Mouse (Mus musculus) splenic B cell, adult 2 months (primary cell): ENCODE measurements around the gene Vti1b.
A peak's percentile ranks its signal among the peaks of the same experiment; 100 is the strongest.
"Not testable (repeated sequence)": the region's sequence is repeated elsewhere in the genome, so short reads cannot be mapped to it uniquely, and the experiment has no call there.

Experiments used
- DNase-seq: peaks from one replicate; pipeline ENCODE4 v3.0.0-alpha.2; 2011; ENCODE audit warnings: low read depth, low spot score
- H3K27me3 ChIP-seq: 2 replicates; pipeline ENCODE4 v1.6.1; 2012; ENCODE audit warnings: mild to moderate bottlenecking, low read length, moderate library complexity, mixed read lengths; ENCODE audit not compliant: control insufficient read depth, poor library complexity, insufficient read depth, severe bottlenecking
- H3K36me3 ChIP-seq: 2 replicates; pipeline ENCODE4 v1.6.1; 2012; ENCODE audit warnings: mild to moderate bottlenecking, low read length, moderate library complexity, mixed read lengths; ENCODE audit not compliant: control insufficient read depth, poor library complexity, insufficient read depth, severe bottlenecking

The Vti1b gene

DNA sequence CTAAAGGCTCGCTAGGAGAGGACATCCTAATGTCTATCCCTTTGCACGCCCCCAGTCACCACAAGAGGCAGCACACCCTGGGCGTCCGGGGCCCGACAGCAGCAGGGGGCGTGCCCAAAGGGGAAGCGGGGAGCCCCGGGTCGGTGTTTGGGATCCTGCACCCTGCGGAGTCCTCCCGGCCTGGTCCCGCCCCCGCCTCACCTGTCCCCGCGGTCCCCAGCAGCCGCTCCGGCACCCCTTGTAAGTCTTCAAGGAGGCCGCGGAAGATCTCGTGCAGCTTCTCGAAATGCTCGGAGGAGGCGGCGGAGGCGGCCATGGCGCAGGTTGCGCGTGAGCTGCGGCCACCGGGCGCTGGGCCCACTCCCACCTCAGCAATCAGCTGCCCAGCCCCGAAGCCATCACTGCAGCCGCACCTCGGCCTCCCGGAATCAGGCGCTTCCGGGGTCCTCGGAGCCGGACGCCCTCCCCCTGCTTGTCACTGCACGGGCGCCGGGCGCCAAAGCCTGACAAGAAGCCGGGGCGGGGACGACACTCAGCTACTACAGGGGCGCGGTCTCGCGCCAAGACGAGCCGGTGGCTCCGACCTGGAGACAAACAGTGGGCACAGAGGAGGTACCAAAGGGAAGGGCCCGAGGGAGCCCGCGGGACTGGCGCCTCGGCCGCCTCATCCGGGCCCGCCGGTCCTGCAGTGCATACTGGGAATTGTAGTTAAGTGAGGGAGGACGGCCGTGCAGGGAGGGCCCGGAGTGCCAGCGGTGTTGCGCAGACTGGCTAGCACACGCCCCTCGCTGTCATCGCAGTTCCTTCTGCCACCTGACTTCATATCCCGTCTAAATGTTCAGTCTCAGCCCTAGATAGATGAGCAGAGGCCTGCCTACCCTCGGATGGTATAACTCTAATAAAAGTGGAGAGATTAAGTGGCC lies at the start of gene Vti1b:
Gene Vti1b (minus strand): TSS at position 649 of the 923 bp plus-strand sequence.
- H3K27me3 ChIP-seq: no peaks in the 10 kb centered on the region
- H3K36me3 ChIP-seq: no peaks in the 10 kb centered on the region; the same call in 1 of the 2 replicates
- DNase-seq: peak; percentile 95

DNA sequence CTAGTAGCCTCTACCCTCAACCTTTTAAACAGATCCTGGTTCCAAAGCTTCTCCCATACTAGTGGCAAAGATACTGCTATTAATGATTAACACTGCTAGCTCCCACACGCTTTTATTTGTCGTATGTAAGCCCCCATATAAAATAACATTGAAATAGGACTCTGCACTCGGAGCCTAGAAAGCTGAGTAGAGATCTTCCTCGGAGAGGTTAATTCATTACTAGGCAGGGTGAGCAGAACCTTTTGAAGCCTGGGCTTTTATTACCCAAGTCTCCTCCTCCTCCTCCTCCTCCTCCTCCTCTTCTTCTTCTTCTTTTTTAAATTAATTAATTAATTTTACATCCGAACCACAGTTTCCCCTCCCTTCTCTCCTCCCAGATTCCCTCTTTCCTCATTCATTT lies 45.0 kb upstream of the Vti1b start:
- DNase-seq: no peak
- Histone ChIP-seq H3K27me3 (no peaks in the 10 kb centered on the region), H3K36me3 (peaks cover 10% of the 10 kb centered on the region; the same call in 1 of the 2 replicates)

DNA sequence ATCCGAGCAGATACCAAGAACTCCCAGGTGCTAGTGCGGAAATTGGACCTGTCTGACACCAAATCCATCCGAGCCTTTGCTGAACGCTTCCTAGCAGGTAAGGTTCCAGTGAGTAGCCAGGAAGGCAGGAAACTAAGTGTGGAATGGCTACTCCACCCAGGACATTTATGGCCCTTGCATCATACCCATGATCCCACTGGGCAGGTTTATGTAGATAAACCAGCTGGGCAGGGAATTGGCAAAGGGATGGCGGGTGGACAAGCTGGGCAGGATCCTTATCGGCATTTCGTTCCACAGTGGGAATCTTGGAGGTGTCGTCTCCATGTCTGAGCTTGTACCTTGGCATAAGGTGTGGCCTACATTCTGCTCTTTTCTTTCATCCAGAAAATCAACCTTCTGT lies 39.0 kb upstream of the Vti1b start:
- H3K36me3 ChIP-seq: peaks cover 2% of the 10 kb centered on the region; the same call in 1 of the 2 replicates
- no peak for DNase-seq
- no peaks in the 10 kb centered on the region for H3K27me3 ChIP-seq

DNA sequence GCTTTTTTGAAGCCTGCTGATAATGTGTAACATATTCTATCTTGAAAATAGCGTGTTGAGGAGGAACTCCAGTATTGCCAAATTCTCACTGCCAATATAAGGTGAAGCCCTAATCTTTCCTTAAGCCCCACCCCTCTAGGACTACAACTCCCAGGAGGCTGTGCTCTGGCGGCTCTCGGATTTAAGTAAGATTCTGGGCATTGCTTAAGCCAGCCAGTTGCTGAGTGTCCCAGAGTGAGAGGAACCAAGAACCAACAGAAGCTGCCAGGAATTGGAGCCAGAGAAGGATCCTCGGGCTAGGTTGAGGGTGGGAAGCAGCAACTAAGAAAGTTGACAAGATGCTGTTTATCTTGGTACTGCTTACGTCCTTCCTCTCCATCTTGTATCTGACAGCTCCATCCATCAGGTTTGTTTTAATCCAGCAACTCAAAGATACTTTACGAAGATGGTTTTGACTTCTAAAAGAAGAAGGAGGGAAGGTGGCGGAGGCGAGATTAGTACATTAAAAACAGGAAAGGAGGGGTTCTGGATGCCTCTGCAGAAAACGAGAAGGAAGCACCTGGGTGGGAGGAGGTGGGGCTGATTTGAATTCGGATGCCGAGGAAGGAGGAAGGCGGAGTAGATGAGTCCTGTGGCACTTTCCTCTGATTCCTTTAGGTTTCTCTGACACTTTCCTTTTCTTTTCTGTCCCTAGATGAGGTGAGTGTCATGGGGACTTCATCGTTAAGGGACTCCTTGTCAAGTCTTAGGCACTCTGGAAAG lies 36.4 kb upstream of the Vti1b start, which contains the start of gene Rdh12:
Gene Rdh12 (plus strand): TSS at position 212 of the 762 bp plus-strand sequence.
- Histone ChIP-seq H3K36me3 (peaks cover 2% of the 10 kb centered on the region; the same call in 1 of the 2 replicates), H3K27me3 (no peaks in the 10 kb centered on the region)
- DNase-seq: peak; percentile 69

- H3K36me3 ChIP-seq: no peaks in the 10 kb centered on the region
- H3K27me3 ChIP-seq: no peaks in the 10 kb centered on the region
- DNase-seq: no peak
Measured at GRCm38 (mm10) chr12:79201882-79202281, 29.4 kb upstream of the Vti1b start.

GRCm38 (mm10) chr12:79197105-79197504 lies 24.6 kb upstream of the Vti1b start:
- DNase-seq: no peak
- no peaks in the 10 kb centered on the region for H3K27me3 ChIP-seq
- no peaks in the 10 kb centered on the region for H3K36me3 ChIP-seq

DNA sequence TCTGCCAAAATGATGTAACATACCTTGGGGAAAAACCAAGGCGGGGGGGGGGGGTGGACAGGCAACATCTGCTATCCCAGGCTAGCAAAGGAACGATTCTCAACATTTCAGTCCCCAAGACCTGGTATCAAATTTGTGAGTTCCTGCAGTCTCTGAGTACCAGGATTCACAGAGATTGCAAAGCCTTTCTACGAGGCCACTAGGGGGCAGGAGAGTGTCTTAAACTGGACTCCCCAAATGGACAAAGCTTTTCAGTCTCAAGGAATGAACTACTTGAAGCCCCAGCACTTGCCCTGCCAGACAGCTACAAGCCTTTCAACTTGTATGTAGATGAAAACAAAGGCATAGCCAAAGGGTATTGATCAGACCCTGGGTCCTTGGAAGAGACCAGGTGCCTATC lies 21.0 kb upstream of the Vti1b start:
- DNase-seq: peak; percentile 90
- H3K36me3 ChIP-seq: no peaks in the 10 kb centered on the region; the same call in 1 of the 2 replicates
- no peaks in the 10 kb centered on the region for H3K27me3 ChIP-seq

DNA sequence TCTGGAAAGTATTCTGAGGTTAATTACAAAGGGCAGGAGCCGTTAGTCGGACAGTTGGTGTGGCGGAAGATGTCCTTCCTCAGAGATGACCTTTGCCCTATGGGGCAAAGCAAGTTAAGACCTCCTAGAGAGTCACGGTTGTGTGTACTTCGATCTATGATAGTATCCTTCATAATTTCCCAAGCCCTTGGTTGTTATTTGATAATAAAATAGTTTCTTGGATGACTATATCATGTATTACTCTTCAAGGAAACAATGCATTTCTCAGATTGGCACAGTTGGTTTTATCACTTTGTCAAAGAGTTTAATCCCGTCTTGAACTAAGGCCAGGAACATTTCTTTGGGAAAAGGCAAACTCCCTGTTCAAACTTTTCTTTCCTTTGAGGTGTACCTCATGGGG lies 19.7 kb upstream of the Vti1b start, which contains the start of gene Rdh11:
Gene Rdh11 (minus strand): TSS at position 101 of the 400 bp plus-strand sequence.
- Histone ChIP-seq H3K27me3 (no peaks in the 10 kb centered on the region), H3K36me3 (peaks cover 7% of the 10 kb centered on the region)
- no peak for DNase-seq

GRCm38 (mm10) chr12:79191701-79192100 lies 19.2 kb upstream of the Vti1b start:
- Histone ChIP-seq H3K27me3 (no peaks in the 10 kb centered on the region), H3K36me3 (peaks cover 7% of the 10 kb centered on the region)
- DNase-seq: peak; percentile 89

GRCm38 (mm10) chr12:79190931-79191673 lies 18.6 kb upstream of the Vti1b start:
- Histone ChIP-seq H3K27me3 (no peaks in the 10 kb centered on the region), H3K36me3 (peaks cover 7% of the 10 kb centered on the region)
- DNase-seq: peak; percentile 84

GRCm38 (mm10) chr12:79185160-79185559 lies 12.7 kb upstream of the Vti1b start:
- DNase-seq, H3K27me3 ChIP-seq, H3K36me3 ChIP-seq: not testable (repeated sequence)

GRCm38 (mm10) chr12:79175998-79176397 lies 3.5 kb upstream of the Vti1b start:
- Histone ChIP-seq H3K36me3 (no peaks in the 10 kb centered on the region; the same call in 1 of the 2 replicates), H3K27me3 (no peaks in the 10 kb centered on the region)
- DNase-seq: no peak

DNA sequence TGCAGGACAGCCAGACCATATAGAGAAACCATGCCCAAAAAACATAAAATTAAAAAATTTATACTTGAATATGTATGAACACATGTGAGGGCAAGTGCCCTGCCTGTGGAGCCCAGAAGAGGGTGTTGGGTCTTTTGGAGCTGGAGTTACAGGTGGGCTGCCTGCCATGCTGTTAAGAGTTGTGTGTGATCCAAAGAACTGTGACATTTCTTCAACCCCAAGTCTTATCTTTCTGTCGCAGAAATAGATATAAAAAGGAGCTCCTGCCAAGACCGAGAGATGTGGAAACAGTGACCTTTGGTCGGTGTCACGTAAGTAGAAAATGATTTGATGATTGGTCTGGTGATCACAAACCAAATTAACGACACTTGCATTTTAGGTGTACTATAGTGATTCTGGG lies 1.3 kb upstream of the Vti1b start:
- Histone ChIP-seq H3K27me3 (no peaks in the 10 kb centered on the region), H3K36me3 (no peaks in the 10 kb centered on the region; the same call in 1 of the 2 replicates)
- no peak for DNase-seq

DNA sequence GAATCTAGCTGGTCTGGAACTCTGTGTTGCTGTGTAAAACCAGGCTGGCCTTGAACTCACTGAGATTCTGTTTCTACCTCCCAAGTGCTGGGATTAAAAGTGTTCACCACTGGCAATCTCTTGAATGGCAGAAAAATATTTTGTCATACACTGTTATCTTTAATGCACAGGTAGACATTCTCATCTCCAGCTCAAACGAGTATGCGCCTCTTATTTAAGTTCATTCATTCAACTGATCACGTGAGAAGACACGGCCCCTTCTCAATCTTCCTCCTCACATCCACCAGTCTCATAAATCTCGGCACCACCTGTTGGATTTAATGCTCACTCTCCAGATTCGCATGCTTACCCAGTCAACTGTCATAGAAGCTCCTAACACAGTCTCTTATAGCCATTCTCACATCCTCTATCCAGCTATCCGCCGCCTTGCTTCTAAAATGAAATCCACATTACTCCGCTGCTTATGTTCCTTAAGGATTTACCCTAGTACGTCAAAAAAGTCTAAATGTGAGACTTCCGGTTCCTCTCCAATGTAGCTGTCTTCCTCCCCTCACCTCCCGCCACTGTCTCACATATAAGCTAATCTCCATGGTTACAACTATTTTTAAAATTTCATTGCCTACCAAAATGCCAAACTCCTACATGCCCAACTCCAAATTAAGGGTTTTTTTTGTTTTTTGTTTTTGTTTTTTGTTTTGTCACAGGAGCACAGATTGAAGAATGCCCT lies 1.0 kb downstream of the Vti1b start:
- DNase-seq: no peak
- no peaks in the 10 kb centered on the region; the same call in 1 of the 2 replicates for H3K36me3 ChIP-seq
- no peaks in the 10 kb centered on the region for H3K27me3 ChIP-seq
